ENCODE assay signal across 14 mouse cellular contexts in genomic region chr3:60797808-60798207, GRCm38 (mm10).
DNase-seq lines count a peak whose midpoint lies in the region; ATAC-seq and TF ChIP-seq lines count a peak whose summit lies in the region.
"Had no signal": no experiment of that assay in that cellular context is flagged by ENCODE, and none has a peak within 500 bp of the region (broad histone marks: within the 10 kb centered on the region; RNA-seq: fewer than 3 reads in every experiment).

No protein-coding gene starts in this region.

- DNase-seq in adrenal gland, postnatal 10 days, result peak; percentile 14
- DNase-seq in adrenal gland, postnatal 14 days, result no peak
- DNase-seq in layer of hippocampus, adult 11-12 months (ENCODE audit: low spot score), result peak; percentile 30
- no peak for DNase-seq in layer of hippocampus, postnatal 25 days (ENCODE audit: extremely low spot score in 1 of 2, low spot score in 1 of 2)
- peak; percentile 58 for DNase-seq in layer of hippocampus, adult 9-11 months
- DNase-seq in spleen, postnatal 4 days (ENCODE audit: low spot score in 2 of 2), result no peak
- no peak for DNase-seq in lung, adult 2 months
- DNase-seq: cerebellum, adult 11-12 months; liver, postnatal 0 days; thymus, postnatal 25 days had no signal

- H3K9ac ChIP-seq in heart, embryonic 12.5 days, result no peak overlapping the region
- H3K9ac ChIP-seq: embryonic facial prominence, embryonic 13.5 days; intestine, embryonic 15.5 days; liver, postnatal 0 days; neural tube, embryonic 12.5 days had no signal

- TF ChIP-seq CTCF in lung, adult 2 months (IDR thresholded peaks at IDR 0.05; ENCODE audit: insufficient read depth, low read length), result no peak

- H3K4me3 ChIP-seq in heart, embryonic 12.5 days, result no peak overlapping the region
- no peak overlapping the region for H3K4me3 ChIP-seq in lung, adult 2 months (replicated peaks; ENCODE audit: extremely low read depth, low read depth, low read length)
- H3K4me3 ChIP-seq: embryonic facial prominence, embryonic 13.5 days; intestine, embryonic 15.5 days; neural tube, embryonic 12.5 days had no signal

- no peaks in the 10 kb centered on the region for H3K36me3 ChIP-seq in heart, embryonic 12.5 days
- H3K36me3 ChIP-seq: embryonic facial prominence, embryonic 13.5 days; intestine, embryonic 15.5 days; neural tube, embryonic 12.5 days had no signal

- no peak for TF ChIP-seq POLR2A in lung, adult 2 months (IDR thresholded peaks at IDR 0.05; ENCODE audit: borderline replicate concordance, extremely low read depth, low read depth, low read length)

- H3K4me2 ChIP-seq in heart, embryonic 12.5 days, result no peak overlapping the region
- H3K4me2 ChIP-seq: embryonic facial prominence, embryonic 13.5 days; intestine, embryonic 15.5 days; neural tube, embryonic 12.5 days had no signal

- WGBS in heart, embryonic 12.5 days, result 73% methylated on average over 6 of the region's 6 CpGs
- WGBS in lung, adult 2 months, result 75% methylated on average over 6 of the region's 6 CpGs

- H3K27me3 ChIP-seq in heart, embryonic 12.5 days (replicated peaks), result no peaks in the 10 kb centered on the region
- H3K27me3 ChIP-seq: embryonic facial prominence, embryonic 13.5 days; intestine, embryonic 15.5 days; neural tube, embryonic 12.5 days had no signal

- ATAC-seq in heart, embryonic 12.5 days (ENCODE audit: insufficient number of reproducible peaks, low FRiP score), result no peak
- ATAC-seq: intestine, embryonic 15.5 days; liver, postnatal 0 days had no signal

- H3K4me1 ChIP-seq in heart, embryonic 12.5 days (replicated peaks), result no peaks in the 10 kb centered on the region
- H3K4me1 ChIP-seq in lung, adult 2 months (ENCODE audit: control insufficient read depth, insufficient read depth, low read length), result no peaks in the 10 kb centered on the region
- H3K4me1 ChIP-seq: embryonic facial prominence, embryonic 13.5 days; intestine, embryonic 15.5 days; neural tube, embryonic 12.5 days had no signal

- peak overlapping the region; percentile 64; the same call in 1 of the 2 replicates for H3K27ac ChIP-seq in heart, embryonic 12.5 days (ENCODE audit: poor library complexity, severe bottlenecking)
- H3K27ac ChIP-seq: embryonic facial prominence, embryonic 13.5 days; intestine, embryonic 15.5 days; neural tube, embryonic 12.5 days had no signal

- peaks cover 3% of the 10 kb centered on the region; the same call in 1 of the 2 replicates for H3K9me3 ChIP-seq in heart, embryonic 12.5 days (replicated peaks)
- H3K9me3 ChIP-seq: embryonic facial prominence, embryonic 13.5 days; intestine, embryonic 15.5 days; neural tube, embryonic 12.5 days had no signal

Comparison
In these comparisons a context has a peak if more than half of its experiments do, and no peak if none do; other contexts are left out.
1. DNase-seq: peak in adrenal gland, postnatal 10 days (single experiment), layer of hippocampus, adult 11-12 months (single experiment) and layer of hippocampus, adult 9-11 months (single experiment); none in adrenal gland, postnatal 14 days (single experiment), layer of hippocampus, postnatal 25 days (0 of 2), spleen, postnatal 4 days (0 of 2) and lung, adult 2 months (single experiment).